Mouse (Mus musculus) stomach, embryonic 14.5 days (tissue): ENCODE results near the gene Gm17374. TPM values are rescaled to one million over a fixed set of nuclear protein-coding genes. Genes with fewer than 3 reads are reported as not detected.
"Not testable (repeated sequence)": the region's sequence is repeated elsewhere in the genome, so short reads cannot be mapped to it uniquely, and the experiment has no call there.

ENCODE experiments used
- ATAC-seq: fragments of 200-750 bp; cut with Nextera tagmentation; 2 replicates; pipeline ENCODE4 v1.8.0; 2017; ENCODE audit warnings: low read depth, moderate TSS enrichment; ENCODE audit not compliant: insufficient number of reproducible peaks, insufficient read depth, low FRiP score
- H3K27ac ChIP-seq: fragments of 300-500 bp; sonication (generic); 2 replicates; pipeline ENCODE4 v1.5.1; 2014; ENCODE audit warnings: mild to moderate bottlenecking, low read length, moderate library complexity, mixed read lengths
- H3K27me3 ChIP-seq: fragments of 300-500 bp; sonication (generic); 2 replicates; pipeline ENCODE4 v1.6.1; 2014; ENCODE audit warnings: low read length, control low read depth, mixed read lengths; ENCODE audit not compliant: control insufficient read depth, insufficient read depth
- H3K36me3 ChIP-seq: fragments of 300-500 bp; sonication (generic); 2 replicates; pipeline ENCODE4 v1.6.1; 2014; ENCODE audit warnings: mild to moderate bottlenecking, control low read depth, low read length, moderate library complexity, mixed read lengths; ENCODE audit not compliant: control insufficient read depth, insufficient read depth
- H3K4me1 ChIP-seq: fragments of 300-500 bp; sonication (generic); 2 replicates; pipeline ENCODE4 v1.6.1; 2014; ENCODE audit warnings: low read length, control low read depth, mixed read lengths; ENCODE audit not compliant: control insufficient read depth, insufficient read depth
- H3K4me2 ChIP-seq: fragments of 300-500 bp; sonication (generic); replicated peaks from 2 replicates; pipeline ENCODE4 v1.6.1; 2014; ENCODE audit warnings: low read depth, low read length, control low read depth
- H3K4me3 ChIP-seq: fragments of 300-500 bp; sonication (generic); 2 replicates; pipeline ENCODE4 v1.5.1; 2014; ENCODE audit warnings: low read depth, low read length, control low read depth
- H3K9ac ChIP-seq: fragments of 300-500 bp; sonication (generic); replicated peaks from 2 replicates; pipeline ENCODE4 v1.6.1; 2014; ENCODE audit warnings: low read depth, mild to moderate bottlenecking, control low read depth, low read length, moderate library complexity, mixed read lengths
- H3K9me3 ChIP-seq: fragments of 300-500 bp; sonication (generic); 2 replicates; pipeline ENCODE4 v1.6.1; 2016; ENCODE audit warnings: low read depth, low read length, control low read depth; ENCODE audit not compliant: control insufficient read depth
- WGBS: fragments of 180-500 bp; shearing (Covaris S2); extraction: QIAGEN DNeasy Blood & Tissue Kit; methylation state at CpG from one replicate; pipeline ENCODE4 v1.1.7; 2014; 5-methylcytosine and 5-hydroxymethylcytosine counted together
- polyA plus RNA-seq: library from polyadenylated mRNA; unstranded; fragments of >200 nt; fragmentation: Nextera tagmentation; extraction: Ambion mirVana; gene quantifications from 2 replicates; pipeline ENCODE4 v1.2.1, GENCODE M21; 2014

Gm17374 gene
- polyA plus RNA-seq, 1 experiment from 2014 or later: not detected

DNA sequence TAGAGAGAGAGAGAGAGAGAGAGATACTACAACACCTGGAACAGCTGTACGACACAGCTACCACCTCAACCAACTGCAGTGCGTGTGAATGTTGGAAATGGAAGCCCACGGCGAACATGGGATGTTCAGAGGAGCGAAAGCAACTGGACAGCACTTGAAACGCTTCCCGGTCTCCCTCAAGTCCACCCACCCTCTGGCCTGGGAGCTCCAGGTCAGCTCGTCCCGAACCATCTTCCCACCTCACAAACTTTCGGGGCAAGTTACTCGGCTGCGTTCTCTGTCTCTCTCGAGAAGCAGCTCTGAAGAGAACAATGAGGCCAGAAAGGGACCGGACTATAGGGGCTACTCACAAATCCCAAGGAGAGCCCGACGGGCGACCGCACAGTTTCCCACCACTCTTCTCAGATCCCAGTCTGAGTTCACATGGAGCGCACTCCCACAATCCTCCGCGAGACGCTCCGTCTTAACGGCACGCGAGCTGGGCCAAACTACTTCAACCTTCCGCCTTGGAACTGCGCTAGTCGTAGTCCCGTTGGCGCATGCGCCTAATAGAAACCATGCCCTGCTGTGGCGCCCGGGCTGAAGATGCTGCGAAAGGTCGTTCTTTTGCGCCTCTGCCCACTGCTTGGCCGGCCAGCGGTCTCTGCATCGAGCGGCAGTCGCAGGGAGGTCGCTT lies 18.4 kb downstream of the Gm17374 start, which contains the start of the genes Esf1 and Ndufaf5:
Esf1 (minus strand) TSS at position 438 of the 676 bp plus-strand sequence.
Ndufaf5 (plus strand) TSS at position 523 of the 676 bp plus-strand sequence.
- peak within 1 kb of the TSS; percentile 79 for H3K4me3 ChIP-seq
- under 1% methylated on average over 43 of the region's 43 CpGs for WGBS
- ATAC-seq: peak; percentile 97

DNA sequence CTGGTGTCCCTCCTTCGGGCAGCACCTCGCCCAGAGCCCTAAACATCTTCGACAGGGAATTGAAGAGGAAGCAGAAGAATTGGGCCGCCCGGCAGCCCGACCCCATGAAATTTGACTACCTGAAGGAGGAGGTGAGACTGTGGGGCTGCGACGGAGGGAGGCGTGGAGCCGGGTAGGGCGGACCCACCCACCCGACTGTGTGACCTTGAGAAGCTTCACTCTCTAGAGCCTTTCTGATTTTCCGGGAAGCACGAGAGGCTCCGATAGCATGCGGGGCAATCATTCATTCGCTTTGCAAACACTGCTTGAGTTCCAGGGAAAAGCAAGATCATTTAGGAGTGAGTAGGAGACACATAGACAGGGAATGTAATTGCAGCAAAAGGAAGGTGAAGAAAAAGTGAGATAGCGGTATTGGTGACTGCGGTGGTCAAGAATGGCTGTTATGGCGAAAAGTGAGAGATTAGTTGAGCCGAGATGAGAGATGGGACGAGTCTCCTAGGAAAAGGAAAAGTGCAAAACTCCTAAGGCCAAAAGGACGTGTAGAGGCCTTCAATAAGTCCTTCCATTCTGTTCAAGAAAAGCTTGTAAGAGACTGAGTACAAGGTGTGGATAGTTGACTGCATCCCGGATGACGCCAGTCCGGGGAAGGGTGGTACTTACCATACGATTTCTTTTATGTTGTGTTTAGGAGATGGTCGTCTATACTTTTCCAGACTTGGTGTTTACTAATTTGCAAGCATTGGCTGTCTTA lies 19.1 kb downstream of the Gm17374 start:
- Histone ChIP-seq H3K4me3 (peak overlapping the region; percentile 79), H3K9me3 (no peaks in the 10 kb centered on the region), H3K27ac (peak overlapping the region; percentile 78), H3K4me1 (peaks cover 9% of the 10 kb centered on the region), H3K4me2 (peak overlapping the region; percentile 60), H3K36me3 (peaks cover 14% of the 10 kb centered on the region; the same call in 1 of the 2 replicates), H3K27me3 (no peaks in the 10 kb centered on the region), H3K9ac (peak overlapping the region; percentile 84)
- WGBS: 7% methylated on average over 28 of the region's 28 CpGs
- ATAC-seq: peak; percentile 90

More for the DNA sequence above, 18.4 kb downstream of the Gm17374 start, which contains the start of the genes Esf1 and Ndufaf5:
- Histone ChIP-seq H3K4me2 (peak within 1 kb of the TSS; percentile 60), H3K9me3 (no peaks in the 10 kb centered on the region), H3K36me3 (peaks cover 14% of the 10 kb centered on the region; the same call in 1 of the 2 replicates), H3K4me1 (peaks cover 9% of the 10 kb centered on the region), H3K9ac (peak within 1 kb of the TSS; percentile 84), H3K27ac (peak within 1 kb of the TSS; percentile 78), H3K27me3 (no peaks in the 10 kb centered on the region)

DNA sequence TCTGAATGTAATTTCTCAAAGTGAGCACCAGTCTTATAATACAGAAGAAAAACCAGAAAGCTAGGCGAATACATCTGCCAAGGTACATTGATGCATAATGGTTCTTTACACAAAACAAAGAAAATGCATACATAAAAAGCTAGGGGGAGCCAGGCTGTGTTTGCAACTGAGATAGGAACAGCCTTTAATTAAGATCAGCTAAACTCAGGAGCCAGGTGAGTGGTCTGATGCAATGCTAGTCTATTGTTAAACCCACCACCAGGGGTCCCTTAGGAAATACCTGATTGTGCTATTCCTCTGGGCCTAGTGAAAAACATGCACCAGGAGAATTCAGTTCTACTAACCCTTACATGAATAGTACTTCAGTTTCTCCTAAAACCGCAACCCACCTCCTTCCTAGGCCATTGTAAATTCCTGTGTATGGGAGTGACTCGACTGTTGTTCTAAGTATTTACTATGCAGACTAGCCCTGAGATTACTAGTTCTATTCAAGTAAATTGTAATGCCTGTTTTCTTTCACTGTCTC lies 33.9 kb downstream of the Gm17374 start:
- not testable (repeated sequence) for H3K4me2 ChIP-seq, H3K4me1 ChIP-seq, H3K9ac ChIP-seq, H3K4me3 ChIP-seq, ATAC-seq, H3K9me3 ChIP-seq, H3K27me3 ChIP-seq, H3K27ac ChIP-seq
- WGBS: 94% methylated on average over 3 of the region's 3 CpGs
- H3K36me3 ChIP-seq: peaks cover 13% of the 10 kb centered on the region

GRCm38 (mm10) chr2:140200713-140201112 lies 48.9 kb downstream of the Gm17374 start:
- 59% methylated on average over 2 of the region's 2 CpGs for WGBS
- H3K4me2 ChIP-seq: no peak overlapping the region
- peaks cover 23% of the 10 kb centered on the region for H3K36me3 ChIP-seq
- no peaks in the 10 kb centered on the region for H3K4me1 ChIP-seq
- no peak overlapping the region for H3K9ac ChIP-seq
- no peak overlapping the region for H3K27ac ChIP-seq
- no peak overlapping the region for H3K4me3 ChIP-seq
- ATAC-seq: no peak
- no peaks in the 10 kb centered on the region for H3K9me3 ChIP-seq
- no peaks in the 10 kb centered on the region for H3K27me3 ChIP-seq

DNA sequence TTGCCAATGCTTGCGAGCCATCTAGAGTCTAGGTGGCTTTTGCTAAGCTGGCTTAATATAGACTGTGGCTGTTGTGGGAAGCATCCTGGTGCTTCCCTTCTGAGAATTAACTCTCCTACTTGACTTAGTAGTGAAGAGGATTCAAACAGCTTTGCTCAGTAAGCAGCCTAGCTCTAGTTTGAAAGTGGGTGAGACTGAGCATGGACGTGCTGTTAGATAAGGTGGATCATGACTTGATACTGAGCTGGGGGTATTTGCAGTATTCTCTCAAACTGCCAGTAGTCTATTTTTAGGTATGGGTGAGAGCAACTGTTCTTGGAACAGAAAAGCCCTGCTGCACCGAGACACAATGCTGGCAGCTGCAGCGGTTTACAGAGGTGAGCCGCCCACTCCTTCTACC lies 50.7 kb downstream of the Gm17374 start:
- H3K27me3 ChIP-seq: no peaks in the 10 kb centered on the region
- no peak for ATAC-seq
- 85% methylated on average over 5 of the region's 5 CpGs for WGBS
- H3K9ac ChIP-seq: no peak overlapping the region
- H3K4me1 ChIP-seq: no peaks in the 10 kb centered on the region
- no peak overlapping the region for H3K4me3 ChIP-seq
- H3K36me3 ChIP-seq: peaks cover 23% of the 10 kb centered on the region
- no peak overlapping the region for H3K27ac ChIP-seq
- H3K4me2 ChIP-seq: no peak overlapping the region
- H3K9me3 ChIP-seq: no peaks in the 10 kb centered on the region

Other genes starting within 250 kb of the Gm17374 start
- 23.4 and 24.6 TPM in 2 replicates for gene Tasp1, start 85.2 kb upstream of the Gm17374 start, polyA plus RNA-seq
- 27.3 and 31.4 TPM in 2 replicates for gene Esf1, start 18.5 kb downstream of the Gm17374 start, polyA plus RNA-seq
- 23.1 and 25.3 TPM in 2 replicates for gene Ndufaf5, start 18.6 kb downstream of the Gm17374 start, polyA plus RNA-seq
- not detected in 2 replicates for gene Sel1l2, start 237.7 kb downstream of the Gm17374 start, polyA plus RNA-seq
- 37.0 and 40.9 TPM in 2 replicates for gene Macrod2, start 243.3 kb downstream of the Gm17374 start, polyA plus RNA-seq